Mouse (Mus musculus) kidney, postnatal 0 days (tissue): ENCODE results near the gene Grap2. TPM values are rescaled to one million over a fixed set of nuclear protein-coding genes. Genes with fewer than 3 reads are reported as not detected.

Source experiments
- ATAC-seq: fragments of 200-750 bp; cut with Nextera tagmentation; replicated peaks from 2 replicates; pipeline ENCODE4 v1.8.0; 2017; ENCODE audit warnings: low read depth, moderate number of reproducible peaks, moderate TSS enrichment, moderate library complexity; ENCODE audit not compliant: low FRiP score
- DNase-seq: peaks from one replicate; pipeline ENCODE4 v3.0.0-alpha.2; 2016; ENCODE audit warnings: low spot score
- H3K27ac ChIP-seq: fragments of 300-500 bp; sonication (generic); 2 replicates; pipeline ENCODE4 v1.5.1; 2014; ENCODE audit warnings: mild to moderate bottlenecking
- H3K27me3 ChIP-seq: fragments of 300-500 bp; sonication (generic); 2 replicates; pipeline ENCODE4 v1.6.1; 2014; ENCODE audit warnings: low read length, mixed read lengths; ENCODE audit not compliant: insufficient read depth
- H3K36me3 ChIP-seq: fragments of 300-500 bp; sonication (generic); 2 replicates; pipeline ENCODE4 v1.6.1; 2014; ENCODE audit warnings: low read length, mixed read lengths; ENCODE audit not compliant: insufficient read depth
- H3K4me1 ChIP-seq: fragments of 300-500 bp; sonication (generic); replicated peaks from 2 replicates; pipeline ENCODE4 v1.6.1; 2014; ENCODE audit warnings: antibody characterized with exemption, low read length, mixed read lengths; ENCODE audit not compliant: insufficient read depth
- H3K4me2 ChIP-seq: fragments of 300-500 bp; sonication (generic); 2 replicates; pipeline ENCODE4 v1.6.1; 2014; ENCODE audit warnings: mild to moderate bottlenecking, low read length, moderate library complexity, mixed read lengths
- H3K4me3 ChIP-seq: fragments of 300-500 bp; sonication (generic); replicated peaks from 2 replicates; pipeline ENCODE4 v1.5.1; 2014; ENCODE audit warnings: low read depth, low read length
- H3K9ac ChIP-seq: fragments of 300-500 bp; sonication (generic); 2 replicates; pipeline ENCODE4 v1.6.1; 2014; ENCODE audit warnings: low read depth, low read length
- H3K9me3 ChIP-seq: fragments of 300-500 bp; sonication (generic); replicated peaks from 2 replicates; pipeline ENCODE4 v1.6.1; 2016; ENCODE audit warnings: low read length, inconsistent platforms, mixed read lengths
- CTCF ChIP-seq: IDR thresholded peaks from 2 replicates; pipeline ENCODE4 v1.5.1; 2016; ENCODE audit warnings: antibody characterized with exemption, low read depth, mild to moderate bottlenecking, moderate library complexity
- WGBS: fragments of 180-500 bp; shearing (Covaris S2); extraction: QIAGEN DNeasy Blood & Tissue Kit; methylation state at CpG from one replicate; pipeline ENCODE4 v1.1.7; 2014; 5-methylcytosine and 5-hydroxymethylcytosine counted together
- polyA plus RNA-seq: library from polyadenylated mRNA; unstranded; fragments of >200 nt; fragmentation: Nextera tagmentation; extraction: Ambion mirVana; gene quantifications from 2 replicates; pipeline ENCODE4 v1.2.1, GENCODE M21; 2015

Gene Grap2
- polyA plus RNA-seq, 1 experiment from 2014 or later, result 0.09 TPM

DNA sequence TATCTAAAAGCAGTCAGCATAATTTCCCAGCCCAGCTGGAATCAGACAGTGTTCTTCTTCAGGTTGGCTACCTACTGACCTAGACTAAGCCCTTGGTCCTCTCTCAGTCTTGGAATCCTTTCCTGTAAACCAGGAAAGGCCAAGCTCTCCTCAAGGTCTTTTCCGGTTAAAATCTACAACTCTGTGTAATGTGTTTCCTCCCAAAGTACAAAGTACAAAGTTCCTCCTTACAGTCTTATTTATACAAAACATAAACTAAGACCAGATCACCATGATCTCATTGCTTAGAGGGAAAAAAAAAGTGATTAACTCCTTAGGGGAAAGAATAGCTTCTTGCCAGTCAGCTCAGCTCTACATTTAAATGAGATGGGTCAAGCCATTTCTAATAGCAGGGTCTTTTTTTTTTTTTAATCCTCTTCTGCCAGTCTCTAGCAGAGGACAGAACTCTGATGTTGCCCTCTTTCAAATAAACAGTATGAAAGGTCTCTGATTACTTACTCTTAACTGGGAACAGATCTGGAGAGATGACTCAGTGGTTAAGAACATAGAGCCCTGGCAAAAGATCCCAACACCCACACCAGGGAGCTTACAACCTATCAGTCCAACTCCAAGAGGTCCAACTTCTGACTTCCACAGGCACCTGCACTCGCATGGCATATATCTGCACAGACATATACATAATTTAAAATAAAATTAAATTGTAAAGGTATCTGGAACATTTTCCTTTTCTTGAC lies 69.5 kb downstream of the Grap2 start:
- WGBS, result 68% methylated on average over 2 of the region's 2 CpGs
- Histone ChIP-seq H3K9ac (no peak overlapping the region), H3K27me3 (no peaks in the 10 kb centered on the region), H3K4me3 (no peak overlapping the region), H3K4me2 (no peak overlapping the region), H3K4me1 (0 out of 2 replicates have a peak, but pooled peaks cover 2% of the 10 kb centered on the region), H3K27ac (no peak overlapping the region), H3K9me3 (no peaks in the 10 kb centered on the region), H3K36me3 (no peaks in the 10 kb centered on the region)
- no peak for ATAC-seq
- no peak for DNase-seq
- no peak for TF ChIP-seq CTCF

- Histone ChIP-seq H3K4me1 (no peaks in the 10 kb centered on the region), H3K4me3 (no peak overlapping the region), H3K27me3 (no peaks in the 10 kb centered on the region), H3K4me2 (no peak overlapping the region), H3K9me3 (no peaks in the 10 kb centered on the region), H3K27ac (no peak overlapping the region), H3K9ac (no peak overlapping the region), H3K36me3 (no peaks in the 10 kb centered on the region)
- ATAC-seq (no peak), DNase-seq (no peak)
- 82% methylated on average over 17 of the region's 17 CpGs for WGBS
- TF ChIP-seq CTCF, result no peak
Measured at GRCm38 (mm10) chr15:80645006-80645797, 72.8 kb downstream of the Grap2 start.

DNA sequence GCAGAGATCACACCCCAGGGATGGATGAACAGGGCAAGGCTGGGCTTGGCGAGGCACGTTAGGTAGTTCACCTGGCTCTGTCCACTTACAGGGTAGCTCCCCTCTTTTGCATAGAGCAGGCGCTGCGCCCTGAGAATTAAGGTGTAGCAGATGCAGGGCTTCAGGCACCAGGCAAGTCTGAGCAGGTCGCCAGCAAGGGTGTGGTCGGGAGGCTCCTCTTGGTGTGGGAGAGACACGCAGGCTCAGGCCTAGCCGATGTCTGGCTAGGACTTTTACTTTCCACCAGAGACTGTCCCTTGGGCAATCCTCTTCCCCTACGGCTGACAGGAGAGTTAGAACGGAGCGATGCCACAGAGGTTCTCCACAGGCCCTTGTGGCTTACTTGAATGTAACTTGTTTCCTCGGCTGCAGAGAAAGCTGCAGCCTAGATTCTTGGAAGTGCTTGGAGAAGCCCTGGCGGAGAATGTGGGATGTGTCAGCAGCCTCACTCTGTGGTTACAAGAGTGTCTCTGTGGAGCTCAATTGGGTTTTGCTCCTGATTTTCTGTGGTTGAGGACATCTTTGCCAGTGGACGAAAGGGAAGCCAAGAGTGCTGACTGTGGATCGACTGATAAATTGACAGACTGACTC lies 76.7 kb downstream of the Grap2 start:
- Histone ChIP-seq H3K9ac (no peak overlapping the region), H3K9me3 (no peaks in the 10 kb centered on the region), H3K4me2 (no peak overlapping the region), H3K27ac (no peak overlapping the region), H3K4me3 (no peak overlapping the region), H3K36me3 (no peaks in the 10 kb centered on the region), H3K4me1 (no peaks in the 10 kb centered on the region), H3K27me3 (no peaks in the 10 kb centered on the region)
- DNase-seq, result no peak
- TF ChIP-seq CTCF, result no peak
- no peak for ATAC-seq
- 67% methylated on average over 15 of the region's 15 CpGs for WGBS

- Histone ChIP-seq H3K4me3 (no peak overlapping the region), H3K27me3 (no peaks in the 10 kb centered on the region), H3K9me3 (no peaks in the 10 kb centered on the region), H3K9ac (no peak overlapping the region), H3K4me1 (no peaks in the 10 kb centered on the region), H3K27ac (no peak overlapping the region), H3K4me2 (no peak overlapping the region), H3K36me3 (no peaks in the 10 kb centered on the region)
- 75% methylated on average over 2 of the region's 2 CpGs for WGBS
- DNase-seq (no peak), ATAC-seq (no peak)
- no peak for TF ChIP-seq CTCF
Measured at GRCm38 (mm10) chr15:80650412-80650811, 78.0 kb downstream of the Grap2 start.

DNA sequence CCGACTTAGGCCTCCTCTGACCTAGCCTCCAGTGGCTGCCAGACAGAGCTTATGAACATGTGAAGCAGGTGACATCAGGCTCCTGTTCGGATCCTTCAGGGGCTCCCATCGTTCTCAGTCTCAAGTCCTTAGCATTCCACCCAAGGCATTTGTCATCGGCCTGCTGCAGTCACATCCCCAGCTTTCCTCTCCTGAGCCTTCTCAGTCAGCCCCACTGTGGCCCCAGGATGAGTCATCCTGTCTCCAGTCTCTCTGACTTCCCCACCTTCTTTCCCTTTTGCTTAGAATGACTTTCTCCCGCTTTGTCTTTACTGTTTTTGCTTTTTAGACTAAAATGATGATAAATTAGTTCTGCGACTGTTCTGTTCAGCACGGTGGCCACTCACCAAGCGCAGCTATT lies 81.5 kb downstream of the Grap2 start:
- ATAC-seq, result no peak
- WGBS, result 70% methylated on average over 8 of the region's 8 CpGs
- H3K4me2 ChIP-seq, result no peak overlapping the region

DNA sequence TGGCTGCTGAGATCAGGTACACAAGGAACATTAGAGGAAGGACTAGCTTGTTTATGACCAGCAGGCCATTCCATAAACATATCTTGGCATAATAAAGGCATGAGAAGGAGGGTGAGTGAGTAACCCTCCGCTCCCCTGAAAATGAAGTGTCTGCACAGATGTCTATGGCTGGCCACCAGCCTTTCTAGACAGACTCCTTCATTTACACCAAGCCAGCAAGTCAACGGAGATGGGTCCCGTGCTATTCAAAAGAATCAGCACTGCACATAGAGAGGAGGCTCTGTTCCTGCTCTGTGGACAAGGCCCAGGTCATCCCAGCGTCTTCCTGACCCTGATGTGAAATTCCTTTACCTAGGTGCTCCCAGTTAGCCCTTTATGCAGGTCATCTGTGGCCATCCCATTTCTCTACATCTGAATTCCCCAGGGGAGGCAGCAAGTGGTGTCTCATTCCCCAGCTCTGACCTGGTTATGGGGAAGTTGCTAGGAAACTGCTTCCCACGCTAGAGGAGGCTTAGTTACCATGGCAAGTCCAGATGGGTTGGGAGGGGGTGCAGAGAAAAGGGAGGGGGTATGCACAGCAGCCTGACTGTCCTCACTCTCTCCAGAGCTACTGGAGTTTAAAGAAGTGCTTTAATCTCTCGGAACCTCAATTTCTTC lies 86.5 kb downstream of the Grap2 start:
- Histone ChIP-seq H3K36me3 (no peaks in the 10 kb centered on the region), H3K9me3 (no peaks in the 10 kb centered on the region), H3K9ac (no peak overlapping the region), H3K4me3 (no peak overlapping the region), H3K4me2 (no peak overlapping the region), H3K27me3 (no peaks in the 10 kb centered on the region), H3K27ac (no peak overlapping the region), H3K4me1 (no peaks in the 10 kb centered on the region)
- DNase-seq (no peak), ATAC-seq (no peak)
- TF ChIP-seq CTCF, result no peak
- 70% methylated on average over 6 of the region's 6 CpGs for WGBS

More for the DNA sequence above, 81.5 kb downstream of the Grap2 start:
- Histone ChIP-seq H3K9ac (no peak overlapping the region), H3K36me3 (no peaks in the 10 kb centered on the region), H3K27ac (no peak overlapping the region), H3K4me1 (no peaks in the 10 kb centered on the region), H3K9me3 (no peaks in the 10 kb centered on the region), H3K4me3 (no peak overlapping the region), H3K27me3 (no peaks in the 10 kb centered on the region)
- TF ChIP-seq CTCF, result no peak
- no peak for DNase-seq
